Mouse (Mus musculus): ENCODE data around the gene Rab11b.

GRCm38 (mm10) chr17:33783408-33783807 lies 23.1 kb upstream of the Rab11b start:
- no peak for TF ChIP-seq CTCF (IDR thresholded peaks at IDR 0.05; ENCODE audit: low read depth, low read length)
- TF ChIP-seq GATA2 (IDR thresholded peaks at IDR 0.05; ENCODE audit: borderline replicate concordance, low read depth, low read length) = no peak
